Mouse (Mus musculus) large intestine, adult 2 months (tissue): ENCODE data around the gene Mtmr10. TPM values are rescaled to one million over a fixed set of nuclear protein-coding genes. Genes with fewer than 3 reads are reported as not detected.

Experiments
- DNase-seq: peaks from one replicate; pipeline ENCODE4 v3.0.0-alpha.2; 2012; ENCODE audit warnings: low read depth, low spot score
- WGBS: fragments of 180-500 bp; shearing (Covaris S2); methylation state at CpG from one replicate; pipeline ENCODE4 v1.1.7; 2018; 5-methylcytosine and 5-hydroxymethylcytosine counted together
- polyA plus RNA-seq: library from polyadenylated mRNA; depleted of rRNA; stranded (reverse); fragments of >200 nt; gene quantifications from 2 replicates; pipeline ENCODE4 v1.2.3, GENCODE M21; 2012; rRNA removed

Gene Mtmr10
- polyA plus RNA-seq, 1 experiment: 2.3 TPM

- WGBS: 29% methylated on average over 3 of the region's 3 CpGs
- DNase-seq: no peak
These were observed 73.1 kb downstream of the Mtmr10 start for GRCm38 (mm10) chr7:64360586-64360945.

DNA sequence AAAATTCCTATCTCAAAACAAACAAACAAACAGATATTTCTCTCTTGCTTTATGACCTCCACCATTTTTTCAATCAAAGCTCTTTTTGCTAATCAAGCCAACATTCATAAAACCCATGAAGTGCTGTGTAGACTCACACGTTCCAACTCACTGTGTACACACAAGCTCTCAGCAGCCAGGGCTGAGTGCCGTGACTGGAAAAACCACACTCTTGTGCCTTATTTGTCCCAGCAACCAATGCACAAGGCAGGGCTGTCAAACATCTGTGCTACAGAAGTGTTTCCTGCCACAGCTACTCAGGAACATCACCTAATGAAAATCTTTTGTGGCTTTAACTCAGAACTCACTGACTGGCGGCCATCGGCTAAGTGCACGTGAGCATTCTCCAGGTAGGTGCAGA lies 78.4 kb downstream of the Mtmr10 start:
- DNase-seq: no peak
- 73% methylated on average over 5 of the region's 5 CpGs for WGBS

GRCm38 (mm10) chr7:64369841-64370240 lies 82.4 kb downstream of the Mtmr10 start:
- WGBS: 52% methylated on average over 6 of the region's 6 CpGs

DNA sequence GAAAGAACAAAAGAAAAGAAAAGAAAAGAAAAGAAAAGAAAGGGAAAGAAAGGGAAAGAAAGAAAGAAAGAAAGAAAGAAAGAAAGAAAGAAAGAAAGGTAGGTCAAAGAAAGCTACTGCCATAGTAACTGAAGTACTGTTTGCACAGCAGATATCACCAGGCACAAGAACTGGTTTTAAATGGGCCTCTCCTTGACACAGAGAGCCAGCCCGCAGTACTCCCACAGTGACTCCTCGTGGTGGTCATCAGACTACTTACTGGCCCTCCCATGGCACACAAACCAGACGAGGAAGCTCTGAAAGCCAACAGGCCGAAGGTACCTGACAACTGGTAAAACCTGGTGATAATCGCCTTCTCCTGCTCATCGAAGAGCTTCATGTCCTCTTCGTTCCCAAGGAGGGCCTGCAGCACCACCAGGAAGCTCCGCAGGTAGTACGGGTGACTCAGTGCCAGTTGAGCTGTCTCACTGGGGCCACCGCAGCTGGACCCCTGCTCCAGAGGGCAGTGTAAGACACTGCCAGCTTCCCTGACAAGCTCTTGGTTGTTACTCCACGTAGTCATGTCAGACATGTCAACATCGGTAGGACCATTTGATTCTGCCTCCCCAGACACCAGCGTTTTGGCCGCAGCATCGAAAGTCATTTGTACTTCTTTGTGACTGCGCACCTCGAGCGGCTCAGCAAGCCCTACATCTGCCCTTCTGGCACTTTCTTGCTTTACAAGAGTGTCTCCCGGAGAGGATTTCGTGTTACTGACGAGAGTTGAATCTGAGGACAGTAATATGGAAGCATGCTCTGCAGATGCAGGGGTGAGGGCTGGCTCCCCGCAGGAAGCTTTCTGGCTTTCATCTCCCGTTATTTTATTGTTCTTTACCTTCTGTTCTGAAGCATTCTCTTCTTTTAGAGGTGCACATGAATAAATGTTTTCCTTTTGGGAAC lies 84.8 kb downstream of the Mtmr10 start:
- 85% methylated on average over 23 of the region's 23 CpGs for WGBS
- DNase-seq: no peak

More at GRCm38 (mm10) chr7:64369841-64370240, 82.4 kb downstream of the Mtmr10 start:
- DNase-seq: no peak

DNA sequence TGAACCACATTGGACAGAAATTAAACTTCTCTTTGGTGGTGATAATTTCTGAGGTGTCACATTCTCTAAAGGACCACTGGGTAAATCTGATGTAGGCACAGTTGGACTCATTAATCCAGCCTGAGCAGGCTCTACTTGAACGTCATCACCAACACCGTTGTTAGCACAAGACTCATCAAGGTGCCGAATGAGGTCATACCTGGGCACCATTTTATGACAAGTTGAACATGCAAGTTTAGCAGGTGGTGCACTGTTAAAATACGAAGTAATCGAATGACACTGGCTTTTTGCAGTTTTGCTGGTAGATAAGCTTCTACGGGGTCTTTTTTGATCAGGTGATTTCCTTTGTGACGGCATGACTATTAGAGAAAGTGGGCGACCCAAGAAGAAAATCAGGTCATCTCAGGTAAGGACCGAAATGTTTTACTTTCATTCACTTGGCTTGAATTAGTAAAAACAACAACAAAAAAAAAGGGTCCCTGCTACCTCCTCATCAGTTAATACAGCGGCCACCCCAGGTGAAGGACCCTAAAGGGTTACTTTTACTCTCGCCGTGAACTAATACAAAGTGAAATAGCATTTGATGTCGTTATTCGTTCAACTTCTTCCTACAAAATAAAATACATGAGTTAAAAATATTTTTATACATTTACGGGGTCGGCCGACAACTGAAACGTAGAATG lies 85.8 kb downstream of the Mtmr10 start:
- DNase-seq: no peak
- 3% methylated on average over 18 of the region's 18 CpGs for WGBS

DNA sequence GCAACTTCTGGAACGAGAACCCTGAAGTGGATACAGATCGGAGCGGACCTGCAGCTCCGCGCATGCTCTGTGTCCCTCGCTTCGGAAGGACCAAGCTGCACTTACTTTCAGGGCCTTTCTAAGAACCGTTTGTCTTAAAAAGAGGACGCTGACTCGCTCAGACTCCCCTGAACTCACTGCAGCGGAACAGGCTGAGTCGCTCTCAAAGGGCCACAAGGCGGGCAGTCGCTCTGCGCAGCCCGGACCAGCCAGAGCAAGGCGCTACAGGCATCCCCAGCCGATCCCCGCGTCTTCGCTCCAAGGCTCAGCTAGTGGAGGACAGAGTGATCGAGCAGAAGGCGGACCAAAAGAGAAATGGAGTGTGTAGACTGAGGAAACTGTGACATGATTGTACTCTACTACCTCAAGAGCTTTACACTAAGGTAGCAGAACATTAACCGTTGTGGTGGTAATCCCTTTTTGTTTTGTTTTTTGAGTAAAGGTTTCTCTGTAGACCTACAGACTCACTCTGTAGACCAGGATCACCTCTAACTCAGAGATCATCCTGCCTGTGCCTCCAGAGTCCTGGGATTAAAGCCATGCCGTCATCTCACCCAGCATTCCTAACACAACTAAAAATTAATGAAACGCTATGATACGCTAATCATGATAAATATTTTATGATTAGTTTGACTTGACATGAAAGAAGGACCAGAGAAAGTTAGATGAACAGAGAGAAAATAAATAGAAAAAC lies 86.5 kb downstream of the Mtmr10 start, which contains the start of gene Fan1:
Gene Fan1 (minus strand): TSS at position 266 of the 733 bp plus-strand sequence.
- DNase-seq: no peak
- 2% methylated on average over 27 of the region's 27 CpGs for WGBS

Other genes with a start within 250 kb of the Mtmr10 start
- 0.04 TPM in 1 of 2 replicates, not detected in the other for gene Trpm1, start 133.8 kb upstream of the Mtmr10 start, polyA plus RNA-seq
- 1.0 and 1.8 TPM in 2 replicates for gene Fan1, start 86.4 kb downstream of the Mtmr10 start, polyA plus RNA-seq
- gene Mphosph10, start 104.6 kb downstream of the Mtmr10 start, polyA plus RNA-seq: 0.86 and 1.2 TPM in 2 replicates
- 21.9 and 23.6 TPM in 2 replicates for gene Mcee, start 105.0 kb downstream of the Mtmr10 start, polyA plus RNA-seq
- gene Apba2, start 214.1 kb downstream of the Mtmr10 start, polyA plus RNA-seq: 1.7 and 1.9 TPM in 2 replicates